Mouse (Mus musculus) hindbrain, postnatal 0 days (tissue): ENCODE measurements around the gene Dad1. TPM values are rescaled to one million over a fixed set of nuclear protein-coding genes. Genes with fewer than 3 reads are reported as not detected.

Source experiments
- ATAC-seq: fragments of 200-750 bp; cut with Nextera tagmentation; 2 replicates; pipeline ENCODE4 v1.8.0; 2017; ENCODE audit warnings: mild to moderate bottlenecking, moderate TSS enrichment, moderate library complexity
- DNase-seq: peaks from one replicate; pipeline ENCODE4 v3.0.0-alpha.2; 2015; ENCODE audit warnings: low spot score
- H3K27ac ChIP-seq: fragments of 300-500 bp; sonication (generic); 2 replicates; pipeline ENCODE4 v1.5.1; 2014; ENCODE audit warnings: mild to moderate bottlenecking
- H3K27me3 ChIP-seq: fragments of 300-500 bp; sonication (generic); 2 replicates; pipeline ENCODE4 v1.6.1; 2014; ENCODE audit warnings: low read length, mixed read lengths; ENCODE audit not compliant: insufficient read depth
- H3K36me3 ChIP-seq: fragments of 300-500 bp; sonication (generic); 2 replicates; pipeline ENCODE4 v1.6.1; 2014; ENCODE audit warnings: low read length, mixed read lengths; ENCODE audit not compliant: insufficient read depth
- H3K4me1 ChIP-seq: fragments of 300-500 bp; sonication (generic); 2 replicates; pipeline ENCODE4 v1.6.1; 2014; ENCODE audit warnings: antibody characterized with exemption, low read length, mixed read lengths; ENCODE audit not compliant: insufficient read depth
- H3K4me2 ChIP-seq: fragments of 300-500 bp; sonication (generic); 2 replicates; pipeline ENCODE4 v1.6.1; 2014; ENCODE audit warnings: low read depth, mild to moderate bottlenecking, low read length, moderate library complexity, mixed read lengths
- H3K4me3 ChIP-seq: fragments of 300-500 bp; sonication (generic); 2 replicates; pipeline ENCODE4 v1.5.1; 2014; ENCODE audit warnings: low read length
- H3K9ac ChIP-seq: fragments of 300-500 bp; sonication (generic); replicated peaks from 2 replicates; pipeline ENCODE4 v1.6.1; 2014; ENCODE audit warnings: mild to moderate bottlenecking, low read length, moderate library complexity, mixed read lengths
- H3K9me3 ChIP-seq: fragments of 300-500 bp; sonication (generic); 2 replicates; pipeline ENCODE4 v1.6.1; 2016; ENCODE audit warnings: low read length, mixed read lengths
- CTCF ChIP-seq: IDR thresholded peaks from 2 replicates; pipeline ENCODE4 v1.5.1; 2016; ENCODE audit warnings: antibody characterized with exemption, control low read depth, low read depth
- WGBS: fragments of 180-500 bp; shearing (Covaris S2); extraction: QIAGEN DNeasy Blood & Tissue Kit; methylation state at CpG from one replicate; pipeline ENCODE4 v1.1.7; 2014; 5-methylcytosine and 5-hydroxymethylcytosine counted together
- polyA plus RNA-seq: library from polyadenylated mRNA; unstranded; fragments of >200 nt; fragmentation: Nextera tagmentation; extraction: Ambion mirVana; gene quantifications from 2 replicates; pipeline ENCODE4 v1.2.1, GENCODE M21; 2015
- total RNA-seq: library from RNA; depleted of rRNA; stranded (reverse); fragments of >200 nt; gene quantifications from 2 replicates; pipeline ENCODE4 v1.2.3, GENCODE M21; 2014

Gene Dad1
- total and polyA plus RNA-seq, 2 experiments from 2014 or later = 321 to 406 TPM

GRCm38 (mm10) chr14:54262622-54263021 is 8.7 kb upstream of the Dad1 start:
- WGBS = 92% methylated on average over 8 of the region's 8 CpGs
- peaks cover 16% of the 10 kb centered on the region; the same call in 1 of the 2 replicates for H3K36me3 ChIP-seq
- no peak overlapping the region for H3K4me2 ChIP-seq
- ATAC-seq (no peak), DNase-seq (no peak)
- H3K9me3 ChIP-seq = no peaks in the 10 kb centered on the region
- no peak for TF ChIP-seq CTCF
- no peaks in the 10 kb centered on the region for H3K27me3 ChIP-seq
- no peak overlapping the region for H3K9ac ChIP-seq
- no peak overlapping the region for H3K27ac ChIP-seq
- H3K4me1 ChIP-seq = peaks cover 5% of the 10 kb centered on the region; the same call in 1 of the 2 replicates
- no peak overlapping the region for H3K4me3 ChIP-seq

- no peak for TF ChIP-seq CTCF
- Histone ChIP-seq H3K9me3 (no peaks in the 10 kb centered on the region), H3K27me3 (no peaks in the 10 kb centered on the region), H3K4me3 (no peak overlapping the region), H3K27ac (no peak overlapping the region), H3K4me1 (peaks cover 5% of the 10 kb centered on the region; the same call in 1 of the 2 replicates), H3K36me3 (peaks cover 11% of the 10 kb centered on the region; the same call in 1 of the 2 replicates), H3K9ac (no peak overlapping the region), H3K4me2 (no peak overlapping the region)
- no peak for ATAC-seq
- WGBS = 94% methylated on average over 2 of the region's 2 CpGs
- no peak for DNase-seq
These were observed 7.5 kb upstream of the Dad1 start for GRCm38 (mm10) chr14:54261386-54261785.

GRCm38 (mm10) chr14:54260196-54260595 is 6.3 kb upstream of the Dad1 start:
- WGBS = 69% methylated on average over 2 of the region's 2 CpGs
- no peak for ATAC-seq
- H3K4me2 ChIP-seq = peak overlapping the region; percentile 93
- H3K36me3 ChIP-seq = peaks cover 11% of the 10 kb centered on the region; the same call in 1 of the 2 replicates
- H3K4me3 ChIP-seq = peak overlapping the region; percentile 64; the same call in 1 of the 2 replicates
- no peak for TF ChIP-seq CTCF
- H3K27me3 ChIP-seq = no peaks in the 10 kb centered on the region
- peak; percentile 5 for DNase-seq
- H3K9me3 ChIP-seq = no peaks in the 10 kb centered on the region
- 0 out of 2 replicates have a peak overlapping the region, but pooled peaks have one; percentile 13 for H3K9ac ChIP-seq
- H3K27ac ChIP-seq = no peak overlapping the region
- H3K4me1 ChIP-seq = peaks cover 5% of the 10 kb centered on the region; the same call in 1 of the 2 replicates

- Histone ChIP-seq H3K4me3 (peak overlapping the region; percentile 64), H3K9ac (peak overlapping the region; percentile 67), H3K36me3 (peaks cover 11% of the 10 kb centered on the region; the same call in 1 of the 2 replicates), H3K27me3 (no peaks in the 10 kb centered on the region), H3K27ac (peak overlapping the region; percentile 73; the same call in 1 of the 2 replicates), H3K4me1 (peaks cover 6% of the 10 kb centered on the region; the same call in 1 of the 2 replicates), H3K9me3 (no peaks in the 10 kb centered on the region), H3K4me2 (peak overlapping the region; percentile 93)
- WGBS = 23% methylated on average over 8 of the region's 8 CpGs
- no peak for ATAC-seq
- DNase-seq = no peak
- no peak for TF ChIP-seq CTCF
These were observed 5.8 kb upstream of the Dad1 start for GRCm38 (mm10) chr14:54259722-54260085.

GRCm38 (mm10) chr14:54259003-54259721 is 5.3 kb upstream of the Dad1 start:
- no peak for TF ChIP-seq CTCF
- no peaks in the 10 kb centered on the region for H3K27me3 ChIP-seq
- peak overlapping the region; percentile 73 for H3K27ac ChIP-seq
- no peaks in the 10 kb centered on the region for H3K9me3 ChIP-seq
- H3K4me3 ChIP-seq = peak overlapping the region; percentile 64
- H3K36me3 ChIP-seq = peaks cover 9% of the 10 kb centered on the region; the same call in 1 of the 2 replicates
- WGBS = 1% methylated on average over 35 of the region's 35 CpGs
- ATAC-seq = peak; percentile 94
- H3K4me2 ChIP-seq = peak overlapping the region; percentile 93
- H3K9ac ChIP-seq = peak overlapping the region; percentile 67
- peaks cover 10% of the 10 kb centered on the region; the same call in 1 of the 2 replicates for H3K4me1 ChIP-seq
- peak; percentile 91 for DNase-seq

GRCm38 (mm10) chr14:54258131-54258670 is 4.3 kb upstream of the Dad1 start:
- DNase-seq (no peak), ATAC-seq (no peak)
- H3K4me2 ChIP-seq = no peak overlapping the region
- H3K9ac ChIP-seq = no peak overlapping the region
- no peak overlapping the region for H3K27ac ChIP-seq
- H3K36me3 ChIP-seq = 0 out of 2 replicates have a peak, but pooled peaks cover 4% of the 10 kb centered on the region
- no peak overlapping the region for H3K4me3 ChIP-seq
- no peaks in the 10 kb centered on the region for H3K27me3 ChIP-seq
- TF ChIP-seq CTCF = no peak
- H3K9me3 ChIP-seq = no peaks in the 10 kb centered on the region
- 67% methylated on average over 7 of the region's 7 CpGs for WGBS
- H3K4me1 ChIP-seq = peaks cover 10% of the 10 kb centered on the region; the same call in 1 of the 2 replicates
